Mouse (Mus musculus) forebrain, postnatal 0 days (tissue): Measurements from ENCODE around the gene Rbms3. TPM values are rescaled to one million over a fixed set of nuclear protein-coding genes. Genes with fewer than 3 reads are reported as not detected.

Experiments
- ATAC-seq: fragments of 200-750 bp; cut with Nextera tagmentation; 2 replicates; pipeline ENCODE4 v1.8.0; 2017; ENCODE audit warnings: mild to moderate bottlenecking, moderate library complexity
- DNase-seq: peaks from one replicate; pipeline ENCODE4 v3.0.0-alpha.2; 2015
- H3K27ac ChIP-seq: fragments of 300-500 bp; sonication (generic); 2 replicates; pipeline ENCODE4 v1.5.1; 2014; ENCODE audit warnings: low read depth, mild to moderate bottlenecking, antibody characterized with exemption, low read length, moderate library complexity, mixed read lengths
- H3K27me3 ChIP-seq: fragments of 300-500 bp; sonication (generic); 2 replicates; pipeline ENCODE4 v1.6.1; 2014; ENCODE audit warnings: mild to moderate bottlenecking, low read length, mixed read lengths; ENCODE audit not compliant: insufficient read depth
- H3K36me3 ChIP-seq: fragments of 300-500 bp; sonication (generic); 2 replicates; pipeline ENCODE4 v1.6.1; 2014; ENCODE audit warnings: mild to moderate bottlenecking, moderate library complexity; ENCODE audit not compliant: insufficient read depth
- H3K4me1 ChIP-seq: fragments of 300-500 bp; sonication (generic); 2 replicates; pipeline ENCODE4 v1.6.1; 2014; ENCODE audit warnings: antibody characterized with exemption; ENCODE audit not compliant: insufficient read depth
- H3K4me2 ChIP-seq: fragments of 300-500 bp; sonication (generic); 2 replicates; pipeline ENCODE4 v1.6.1; 2014; ENCODE audit warnings: low read depth, mild to moderate bottlenecking, moderate library complexity
- H3K4me3 ChIP-seq: fragments of 300-500 bp; sonication (generic); 2 replicates; pipeline ENCODE4 v1.5.1; 2014; ENCODE audit warnings: low read depth, low read length, mixed read lengths
- H3K9ac ChIP-seq: fragments of 300-500 bp; sonication (generic); 2 replicates; pipeline ENCODE4 v1.6.1; 2014; ENCODE audit warnings: mild to moderate bottlenecking
- H3K9me3 ChIP-seq: fragments of 300-500 bp; sonication (generic); 2 replicates; pipeline ENCODE4 v1.6.1; 2016; ENCODE audit warnings: low read length
- CTCF ChIP-seq: sonication (generic); IDR thresholded peaks from 2 replicates; pipeline ENCODE4 v1.5.1; 2016; ENCODE audit warnings: antibody characterized with exemption, control low read depth, low read depth
- WGBS: fragments of 180-500 bp; shearing (Covaris S2); extraction: QIAGEN DNeasy Blood & Tissue Kit; methylation state at CpG from one replicate; pipeline ENCODE4 v1.1.7; 2014; 5-methylcytosine and 5-hydroxymethylcytosine counted together
- polyA plus RNA-seq: library from polyadenylated mRNA; unstranded; fragments of >200 nt; fragmentation: Nextera tagmentation; extraction: Ambion mirVana; gene quantifications from 2 replicates; pipeline ENCODE4 v1.2.1, GENCODE M21; 2015
- total RNA-seq: library from RNA; depleted of rRNA; stranded (reverse); fragments of >200 nt; gene quantifications from 2 replicates; pipeline ENCODE4 v1.2.3, GENCODE M21; 2014

The Rbms3 gene
- total and polyA plus RNA-seq, 2 experiments from 2014 or later = 29.9 to 38.8 TPM

GRCm38 (mm10) chr9:116879600-116880457 is 749.9 kb downstream of the Rbms3 start:
- no peak overlapping the region for H3K4me2 ChIP-seq
- WGBS = 85% methylated on average over 10 of the region's 10 CpGs
- no peaks in the 10 kb centered on the region for H3K4me1 ChIP-seq
- H3K36me3 ChIP-seq = no peaks in the 10 kb centered on the region
- no peak for TF ChIP-seq CTCF
- no peak for DNase-seq
- H3K9me3 ChIP-seq = no peaks in the 10 kb centered on the region
- H3K9ac ChIP-seq = no peak overlapping the region
- no peak for ATAC-seq
- H3K27me3 ChIP-seq = no peaks in the 10 kb centered on the region
- no peak overlapping the region for H3K27ac ChIP-seq
- H3K4me3 ChIP-seq = no peak overlapping the region

- ATAC-seq = no peak
- no peaks in the 10 kb centered on the region for H3K27me3 ChIP-seq
These were observed 752.9 kb downstream of the Rbms3 start for GRCm38 (mm10) chr9:116876786-116877185.

GRCm38 (mm10) chr9:116873976-116874320 is 755.8 kb downstream of the Rbms3 start:
- Histone ChIP-seq H3K36me3 (no peaks in the 10 kb centered on the region), H3K9me3 (no peaks in the 10 kb centered on the region), H3K27me3 (no peaks in the 10 kb centered on the region), H3K4me1 (0 out of 2 replicates have a peak, but pooled peaks cover 7% of the 10 kb centered on the region), H3K4me2 (no peak overlapping the region), H3K27ac (no peak overlapping the region), H3K9ac (no peak overlapping the region), H3K4me3 (no peak overlapping the region)
- ATAC-seq (no peak), DNase-seq (no peak)
- WGBS = 80% methylated on average over 2 of the region's 2 CpGs
- TF ChIP-seq CTCF = no peak

More at GRCm38 (mm10) chr9:116876786-116877185, 752.9 kb downstream of the Rbms3 start:
- DNase-seq = no peak
- H3K36me3 ChIP-seq = no peaks in the 10 kb centered on the region
- H3K9ac ChIP-seq = no peak overlapping the region
- H3K4me3 ChIP-seq = no peak overlapping the region
- no peak overlapping the region for H3K4me2 ChIP-seq
- no peak overlapping the region for H3K27ac ChIP-seq
- TF ChIP-seq CTCF = no peak
- no peaks in the 10 kb centered on the region for H3K9me3 ChIP-seq
- 67% methylated on average over 3 of the region's 3 CpGs for WGBS
- H3K4me1 ChIP-seq = 0 out of 2 replicates have a peak, but pooled peaks cover 7% of the 10 kb centered on the region

GRCm38 (mm10) chr9:116873033-116873975 is 756.4 kb downstream of the Rbms3 start:
- Histone ChIP-seq H3K4me2 (no peak overlapping the region), H3K27me3 (no peaks in the 10 kb centered on the region), H3K4me3 (no peak overlapping the region), H3K4me1 (0 out of 2 replicates have a peak, but pooled peaks cover 7% of the 10 kb centered on the region), H3K9ac (no peak overlapping the region), H3K36me3 (no peaks in the 10 kb centered on the region), H3K27ac (no peak overlapping the region), H3K9me3 (no peaks in the 10 kb centered on the region)
- 68% methylated on average over 30 of the region's 30 CpGs for whole genome bisulfite sequencing
- DNase-seq (peak; percentile 74), ATAC-seq (peak; percentile 80)
- TF ChIP-seq CTCF = no peak

GRCm38 (mm10) chr9:116872346-116872745 is 757.4 kb downstream of the Rbms3 start:
- WGBS = 80% methylated on average over 6 of the region's 6 CpGs
- no peaks in the 10 kb centered on the region for H3K9me3 ChIP-seq
- ATAC-seq (no peak), DNase-seq (no peak)
- H3K4me1 ChIP-seq = 0 out of 2 replicates have a peak, but pooled peaks cover 7% of the 10 kb centered on the region
- H3K36me3 ChIP-seq = no peaks in the 10 kb centered on the region
- H3K27ac ChIP-seq = no peak overlapping the region
- no peaks in the 10 kb centered on the region for H3K27me3 ChIP-seq
- H3K4me3 ChIP-seq = no peak overlapping the region
- H3K9ac ChIP-seq = no peak overlapping the region
- no peak overlapping the region for H3K4me2 ChIP-seq
- no peak for TF ChIP-seq CTCF

GRCm38 (mm10) chr9:116871576-116871975 is 758.1 kb downstream of the Rbms3 start:
- Histone ChIP-seq H3K27ac (no peak overlapping the region), H3K27me3 (no peaks in the 10 kb centered on the region), H3K9me3 (no peaks in the 10 kb centered on the region), H3K36me3 (no peaks in the 10 kb centered on the region), H3K4me1 (0 out of 2 replicates have a peak, but pooled peaks cover 7% of the 10 kb centered on the region), H3K9ac (no peak overlapping the region), H3K4me2 (no peak overlapping the region), H3K4me3 (no peak overlapping the region)
- DNase-seq (no peak), ATAC-seq (no peak)
- TF ChIP-seq CTCF = no peak
- whole genome bisulfite sequencing = 91% methylated on average over 5 of the region's 5 CpGs
